Mouse (Mus musculus) thymus, adult 2 months (tissue): ENCODE data around the gene Hoxa5.

ENCODE experiments used
- CTCF ChIP-seq: fragments of 200-500 bp; IDR thresholded peaks from 2 replicates; pipeline ENCODE4 v1.5.1; 2012; ENCODE audit warnings: mild to moderate bottlenecking, control low read depth, low read length, moderate library complexity, borderline replicate concordance; ENCODE audit not compliant: control insufficient read depth, poor library complexity, insufficient read depth; ENCODE audit errors: extremely low read depth
- POLR2A ChIP-seq: fragments of 200-500 bp; IDR thresholded peaks from 2 replicates; pipeline ENCODE4 v1.6.1; 2012; ENCODE audit warnings: mild to moderate bottlenecking, low read length, control low read depth, moderate library complexity; ENCODE audit not compliant: control insufficient read depth, poor library complexity, insufficient read depth; ENCODE audit errors: extremely low read depth

- no peak for TF ChIP-seq CTCF
- TF ChIP-seq POLR2A: no peak
Measured at GRCm38 (mm10) chr6:52169499-52170165, 34.8 kb downstream of the Hoxa5 start.
